Mouse (Mus musculus): Measurements from ENCODE around the gene 4930518I15Rik. TPM values are rescaled to one million over a fixed set of nuclear protein-coding genes. Genes with fewer than 3 reads are reported as not detected.

Gene 4930518I15Rik
- polyA plus RNA-seq, 1 experiment from 2014 or later, result 7.6 TPM

GRCm38 (mm10) chr2:156869554-156869953 lies 11.8 kb upstream of the 4930518I15Rik start:
- Histone ChIP-seq H3K27ac (ENCODE audit: low read depth, low read length) (no peak overlapping the region), H3K9me3 (ENCODE audit: control insufficient read depth, low read length) (no peaks in the 10 kb centered on the region), H3K4me3 (ENCODE audit: low read depth, low read length) (no peak overlapping the region), H3K4me2 (ENCODE audit: low read depth, low read length) (no peak overlapping the region), H3K9ac (replicated peaks; ENCODE audit: low read depth, low read length) (no peak overlapping the region), H3K4me1 (ENCODE audit: control insufficient read depth, insufficient read depth, low read length) (no peaks in the 10 kb centered on the region), H3K36me3 (ENCODE audit: control insufficient read depth, insufficient read depth, low read length) (peaks cover 41% of the 10 kb centered on the region; the same call in 1 of the 2 replicates), H3K27me3 (ENCODE audit: control insufficient read depth, insufficient read depth, low read length) (no peaks in the 10 kb centered on the region)
- ATAC-seq (ENCODE audit: low read depth), result no peak
- 94% methylated on average over 7 of the region's 7 CpGs for WGBS

GRCm38 (mm10) chr2:156868994-156869393 lies 11.2 kb upstream of the 4930518I15Rik start:
- peaks cover 2% of the 10 kb centered on the region for H3K4me1 ChIP-seq (ENCODE audit: control insufficient read depth, insufficient read depth, low read length)
- WGBS, result 84% methylated on average over 8 of the region's 8 CpGs
- no peak overlapping the region for H3K9ac ChIP-seq (replicated peaks; ENCODE audit: low read depth, low read length)
- no peaks in the 10 kb centered on the region for H3K27me3 ChIP-seq (ENCODE audit: control insufficient read depth, insufficient read depth, low read length)
- no peak overlapping the region for H3K4me2 ChIP-seq (ENCODE audit: low read depth, low read length)
- ATAC-seq (ENCODE audit: low read depth), result no peak
- no peak overlapping the region for H3K4me3 ChIP-seq (ENCODE audit: low read depth, low read length)
- no peak overlapping the region for H3K27ac ChIP-seq (ENCODE audit: low read depth, low read length)
- H3K36me3 ChIP-seq (ENCODE audit: control insufficient read depth, insufficient read depth, low read length), result peaks cover 35% of the 10 kb centered on the region; the same call in 1 of the 2 replicates
- H3K9me3 ChIP-seq (ENCODE audit: control insufficient read depth, low read length), result no peaks in the 10 kb centered on the region

- no peak for ATAC-seq (ENCODE audit: low read depth)
- Histone ChIP-seq H3K27ac (ENCODE audit: low read depth, low read length) (no peak overlapping the region), H3K4me3 (ENCODE audit: low read depth, low read length) (no peak overlapping the region), H3K9me3 (ENCODE audit: control insufficient read depth, low read length) (no peaks in the 10 kb centered on the region), H3K4me2 (ENCODE audit: low read depth, low read length) (peak overlapping the region; percentile 99; the same call in 1 of the 2 replicates), H3K36me3 (ENCODE audit: control insufficient read depth, insufficient read depth, low read length) (peaks cover 11% of the 10 kb centered on the region; the same call in 1 of the 2 replicates), H3K27me3 (ENCODE audit: control insufficient read depth, insufficient read depth, low read length) (no peaks in the 10 kb centered on the region), H3K9ac (replicated peaks; ENCODE audit: low read depth, low read length) (no peak overlapping the region), H3K4me1 (ENCODE audit: control insufficient read depth, insufficient read depth, low read length) (peaks cover 17% of the 10 kb centered on the region)
- 77% methylated on average over 3 of the region's 3 CpGs for WGBS
Measured at GRCm38 (mm10) chr2:156864481-156864880, 6.7 kb upstream of the 4930518I15Rik start.

- no peak for ATAC-seq (ENCODE audit: low read depth)
- H3K4me3 ChIP-seq (ENCODE audit: low read depth, low read length), result peak overlapping the region; percentile 99
- 3% methylated on average over 28 of the region's 28 CpGs for WGBS
Measured at GRCm38 (mm10) chr2:156863487-156864160, 5.9 kb upstream of the 4930518I15Rik start.

GRCm38 (mm10) chr2:156862772-156863486 lies 5.2 kb upstream of the 4930518I15Rik start, which contains the start of gene Rab5if:
Gene Rab5if (plus strand): TSS chr2:156863128.
- peak within 1 kb of the TSS; percentile 99 for H3K4me3 ChIP-seq (ENCODE audit: low read depth, low read length)
- H3K27ac ChIP-seq (ENCODE audit: low read depth, low read length), result peak within 1 kb of the TSS; percentile 88
- peaks cover 11% of the 10 kb centered on the region; the same call in 1 of the 2 replicates for H3K36me3 ChIP-seq (ENCODE audit: control insufficient read depth, insufficient read depth, low read length)
- H3K4me1 ChIP-seq (ENCODE audit: control insufficient read depth, insufficient read depth, low read length), result peaks cover 17% of the 10 kb centered on the region
- H3K27me3 ChIP-seq (ENCODE audit: control insufficient read depth, insufficient read depth, low read length), result no peaks in the 10 kb centered on the region
- WGBS, result under 1% methylated on average over 81 of the region's 98 CpGs
- H3K4me2 ChIP-seq (ENCODE audit: low read depth, low read length), result peak within 1 kb of the TSS; percentile 99
- H3K9ac ChIP-seq (replicated peaks; ENCODE audit: low read depth, low read length), result peak within 1 kb of the TSS; percentile 94
- no peaks in the 10 kb centered on the region for H3K9me3 ChIP-seq (ENCODE audit: control insufficient read depth, low read length)
- ATAC-seq (ENCODE audit: low read depth), result peak; percentile 97

More at GRCm38 (mm10) chr2:156863487-156864160, 5.9 kb upstream of the 4930518I15Rik start:
- H3K9ac ChIP-seq (replicated peaks; ENCODE audit: low read depth, low read length), result peak overlapping the region; percentile 94
- H3K27me3 ChIP-seq (ENCODE audit: control insufficient read depth, insufficient read depth, low read length), result no peaks in the 10 kb centered on the region
- peaks cover 8% of the 10 kb centered on the region; the same call in 1 of the 2 replicates for H3K36me3 ChIP-seq (ENCODE audit: control insufficient read depth, insufficient read depth, low read length)
- peak overlapping the region; percentile 99 for H3K4me2 ChIP-seq (ENCODE audit: low read depth, low read length)
- H3K27ac ChIP-seq (ENCODE audit: low read depth, low read length), result peak overlapping the region; percentile 86
- peaks cover 17% of the 10 kb centered on the region for H3K4me1 ChIP-seq (ENCODE audit: control insufficient read depth, insufficient read depth, low read length)
- no peaks in the 10 kb centered on the region for H3K9me3 ChIP-seq (ENCODE audit: control insufficient read depth, low read length)

GRCm38 (mm10) chr2:156862041-156862717 lies 4.4 kb upstream of the 4930518I15Rik start:
- H3K4me3 ChIP-seq (ENCODE audit: low read depth, low read length), result peak overlapping the region; percentile 99
- H3K9ac ChIP-seq (replicated peaks; ENCODE audit: low read depth, low read length), result peak overlapping the region; percentile 94
- peak overlapping the region; percentile 88 for H3K27ac ChIP-seq (ENCODE audit: low read depth, low read length)
- WGBS, result under 1% methylated on average over 19 of the region's 19 CpGs
- peaks cover 19% of the 10 kb centered on the region for H3K4me1 ChIP-seq (ENCODE audit: control insufficient read depth, insufficient read depth, low read length)
- no peaks in the 10 kb centered on the region for H3K9me3 ChIP-seq (ENCODE audit: control insufficient read depth, low read length)
- peak; percentile 9; the same call in 1 of the 2 replicates for ATAC-seq (ENCODE audit: low read depth)
- peak overlapping the region; percentile 79 for H3K4me2 ChIP-seq (ENCODE audit: low read depth, low read length)
- H3K36me3 ChIP-seq (ENCODE audit: control insufficient read depth, insufficient read depth, low read length), result peaks cover 14% of the 10 kb centered on the region; the same call in 1 of the 2 replicates
- H3K27me3 ChIP-seq (ENCODE audit: control insufficient read depth, insufficient read depth, low read length), result no peaks in the 10 kb centered on the region

- Histone ChIP-seq H3K4me1 (ENCODE audit: control insufficient read depth, insufficient read depth, low read length) (peaks cover 13% of the 10 kb centered on the region), H3K4me2 (ENCODE audit: low read depth, low read length) (no peak overlapping the region), H3K9me3 (ENCODE audit: control insufficient read depth, low read length) (no peaks in the 10 kb centered on the region), H3K36me3 (ENCODE audit: control insufficient read depth, insufficient read depth, low read length) (0 out of 2 replicates have a peak, but pooled peaks cover 14% of the 10 kb centered on the region), H3K27ac (ENCODE audit: low read depth, low read length) (no peak overlapping the region), H3K27me3 (ENCODE audit: control insufficient read depth, insufficient read depth, low read length) (no peaks in the 10 kb centered on the region), H3K4me3 (ENCODE audit: low read depth, low read length) (no peak overlapping the region), H3K9ac (replicated peaks; ENCODE audit: low read depth, low read length) (no peak overlapping the region)
- ATAC-seq (ENCODE audit: low read depth), result no peak
- WGBS, result 86% methylated on average over 7 of the region's 7 CpGs
Measured at GRCm38 (mm10) chr2:156858671-156859070, 925 bp upstream of the 4930518I15Rik start.

GRCm38 (mm10) chr2:156857385-156857791 lies 358 bp downstream of the 4930518I15Rik start:
- H3K27me3 ChIP-seq (ENCODE audit: control insufficient read depth, insufficient read depth, low read length), result no peaks in the 10 kb centered on the region
- no peak overlapping the region for H3K9ac ChIP-seq (replicated peaks; ENCODE audit: low read depth, low read length)
- no peak overlapping the region for H3K4me3 ChIP-seq (ENCODE audit: low read depth, low read length)
- H3K36me3 ChIP-seq (ENCODE audit: control insufficient read depth, insufficient read depth, low read length), result 0 out of 2 replicates have a peak, but pooled peaks cover 14% of the 10 kb centered on the region
- peaks cover 12% of the 10 kb centered on the region for H3K4me1 ChIP-seq (ENCODE audit: control insufficient read depth, insufficient read depth, low read length)
- H3K27ac ChIP-seq (ENCODE audit: low read depth, low read length), result no peak overlapping the region
- ATAC-seq (ENCODE audit: low read depth), result no peak
- H3K9me3 ChIP-seq (ENCODE audit: control insufficient read depth, low read length), result no peaks in the 10 kb centered on the region
- H3K4me2 ChIP-seq (ENCODE audit: low read depth, low read length), result no peak overlapping the region
- 83% methylated on average over 3 of the region's 3 CpGs for WGBS
